Mouse (Mus musculus) embryonic stem cell, embryonic (primary cell): ENCODE data around the gene Sh2d3c.

Experiments
- CTCF ChIA-PET, 4 experiments: fragments of 300-600 bp in 2 of 4; fragments of 350-600 bp in 2 of 4; sonication (Branson Sonifier 250); formaldehyde crosslinking; loops; one replicate each; lab custom pipeline; 2022; ENCODE audit warnings: inconsistent platforms in 2 of 4; lab: Charles Lee
- POLR2A ChIA-PET, 4 experiments: fragments of 300-600 bp in 2 of 4; fragments of 350-600 bp in 2 of 4; sonication (Branson Sonifier 250); formaldehyde crosslinking; loops; one replicate each; lab custom pipeline; 2022; ENCODE audit warnings: antibody characterized with exemption in 4 of 4, inconsistent platforms in 1 of 4; lab: Charles Lee

The Sh2d3c gene

DNA sequence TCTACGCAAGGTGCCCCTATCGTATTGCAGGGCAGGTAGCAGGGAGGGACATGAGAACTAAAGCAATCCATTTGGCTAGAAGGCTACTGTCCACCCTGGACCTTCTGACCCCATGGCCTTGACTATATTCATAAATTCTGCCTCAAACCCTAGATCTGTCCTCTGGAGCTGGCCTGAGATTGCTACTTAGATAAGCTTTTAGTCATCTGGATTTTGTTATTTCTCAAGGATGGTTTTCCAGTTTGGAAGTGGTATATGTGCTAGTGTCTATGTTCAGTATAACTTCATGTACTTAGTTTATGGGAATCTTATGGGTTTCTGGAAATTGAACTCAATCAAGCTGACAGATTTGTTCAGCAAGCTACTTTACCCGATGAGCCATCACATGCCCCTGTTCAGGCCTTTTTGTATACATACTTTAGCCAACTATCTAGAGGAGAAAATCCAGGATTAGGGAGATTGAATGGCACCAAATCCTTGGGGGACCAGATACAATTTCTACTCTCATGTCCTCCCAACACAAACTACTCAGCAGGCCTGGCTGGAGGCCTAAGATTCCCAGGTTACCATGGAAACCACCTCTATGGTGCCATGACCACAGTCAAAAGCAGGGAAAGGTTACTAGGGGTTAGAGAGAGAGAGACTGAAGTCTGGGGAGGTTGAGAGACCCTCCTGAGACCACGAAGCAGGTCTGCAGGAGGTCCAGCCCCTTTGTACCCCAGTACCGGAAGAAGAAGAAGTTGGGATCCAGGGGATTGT lies 48.7 kb downstream of the Sh2d3c start:
- POLR2A ChIA-PET = interaction anchor here in 1 of 4 experiments (1.0 to 4.3 kb wide), 5 partner anchors 13 to 108 kb away, joined by 3 to 28 read pairs (median 3); partner anchors contain the start of gene Tor2a
- CTCF ChIA-PET = interaction anchor here in 3 of 4 experiments (1.2 to 2.2 kb wide), 8 partner anchors 8 to 90 kb away, joined by 3 to 7 read pairs (median 5); partner anchors contain the start of gene Tor2a (in 3 of the 3)

DNA sequence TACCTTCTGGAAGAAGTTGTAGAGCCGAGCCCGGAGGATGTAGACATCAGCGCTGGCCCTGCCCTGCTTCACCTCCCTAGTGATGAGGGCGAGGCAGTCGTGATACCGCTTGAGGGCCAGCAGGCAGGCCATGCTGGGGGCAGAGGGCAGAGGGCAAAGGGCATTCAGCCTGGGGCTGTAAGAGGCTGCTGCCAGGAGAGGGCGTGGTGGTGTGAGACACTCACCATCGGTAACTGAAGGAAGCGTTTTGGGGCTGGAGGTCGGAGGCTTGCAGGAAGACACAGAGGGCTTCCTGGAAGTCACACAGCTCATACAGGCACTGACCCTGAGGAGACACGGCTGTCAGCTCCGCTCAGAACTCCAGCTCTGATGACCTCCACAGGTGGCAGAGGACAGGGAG lies 51.0 kb downstream of the Sh2d3c start:
- CTCF ChIA-PET = interaction anchor here (0.5 to 2.1 kb wide), 15 partner anchors 9 to 807 kb away, joined by 3 to 12 read pairs (median 4); partner anchors contain the start of genes Tor2a (in 2 of the 4) and Slc2a8 (in 1 of the 4)
- POLR2A ChIA-PET = interaction anchor here in 2 of 4 experiments (0.6 to 1.3 kb wide), 9 partner anchors 8 to 810 kb away, joined by 3 to 8 read pairs (median 3); partner anchors contain the start of genes Cdk9 (in 1 of the 2) and St6galnac4 (in 1 of the 2)

DNA sequence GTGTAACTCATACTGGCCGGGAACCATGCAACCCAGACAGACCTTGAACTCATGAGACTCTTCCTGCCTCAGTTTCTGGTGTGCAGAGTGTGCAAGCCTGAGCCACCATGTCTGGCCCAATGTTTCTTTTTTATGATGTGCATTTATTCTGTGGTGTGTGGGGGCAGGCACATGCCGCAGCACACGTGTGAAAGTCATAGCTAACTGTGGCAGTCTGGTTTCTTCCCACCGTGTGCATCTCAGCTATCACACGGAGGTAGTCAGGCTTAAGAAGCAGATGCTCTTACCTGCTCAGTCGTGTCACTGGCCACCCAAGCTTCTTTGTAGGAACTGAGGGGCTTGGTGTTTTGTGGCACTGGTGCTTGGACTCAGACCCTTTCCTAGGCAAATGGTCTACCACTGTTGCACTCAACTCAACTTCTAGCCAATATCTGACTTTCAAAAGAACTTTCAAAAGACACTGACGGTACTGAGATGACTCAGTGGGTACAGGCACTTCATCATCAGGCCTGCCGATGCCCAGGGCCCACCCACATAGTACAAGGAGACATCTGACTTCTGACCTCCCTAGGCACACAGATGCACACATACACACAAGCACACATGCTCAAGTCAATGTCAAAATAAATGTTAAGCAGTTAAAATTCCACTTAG lies 51.9 kb downstream of the Sh2d3c start:
- POLR2A ChIA-PET = interaction anchor here in 1 of 4 experiments (1.0 to 1.3 kb wide), 3 partner anchors 26 to 185 kb away, joined by 3 to 5 read pairs (median 5); partner anchors contain the start of gene St6galnac4
- CTCF ChIA-PET = interaction anchor here (0.5 to 2.1 kb wide), 6 partner anchors 15 to 135 kb away, joined by 3 to 12 read pairs (median 3); partner anchors contain the start of gene Tor2a (in 1 of the 4)

- CTCF ChIA-PET = interaction anchor here in 3 of 4 experiments (0.5 to 2.5 kb wide), 15 partner anchors 11 to 192 kb away, joined by 3 to 7 read pairs (median 4); partner anchors contain the start of gene Tor2a (in 2 of the 3)
- POLR2A ChIA-PET = interaction anchor here in 3 of 4 experiments (0.5 to 1.8 kb wide), 22 partner anchors 8 to 852 kb away, joined by 3 to 6 read pairs (median 4); partner anchors contain the start of genes Lrsam1 (in 3 of the 3), Rpl12 (in 3 of the 3) and Tor2a (in 1 of the 3)
Measured at GRCm38 (mm10) chr2:32775359-32776074, 54.7 kb downstream of the Sh2d3c start, which contains the start of the genes Ttc16 and Ptrh1. Gene Ttc16 (minus strand): TSS chr2:32775633. Gene Ptrh1 (plus strand): TSS chr2:32775786.

- POLR2A ChIA-PET = interaction anchor here in 3 of 4 experiments (0.6 to 1.5 kb wide), 7 partner anchors 9 to 132 kb away, joined by 3 to 6 read pairs (median 3); partner anchors contain the start of gene Eng (in 1 of the 3)
- CTCF ChIA-PET = interaction anchor here in 1 of 4 experiments (1.7 to 1.8 kb wide), 2 partner anchors 68 to 83 kb away, joined by 5 to 7 read pairs; no protein-coding TSS in a partner anchor
Measured at GRCm38 (mm10) chr2:32776192-32776591, 55.3 kb downstream of the Sh2d3c start.

DNA sequence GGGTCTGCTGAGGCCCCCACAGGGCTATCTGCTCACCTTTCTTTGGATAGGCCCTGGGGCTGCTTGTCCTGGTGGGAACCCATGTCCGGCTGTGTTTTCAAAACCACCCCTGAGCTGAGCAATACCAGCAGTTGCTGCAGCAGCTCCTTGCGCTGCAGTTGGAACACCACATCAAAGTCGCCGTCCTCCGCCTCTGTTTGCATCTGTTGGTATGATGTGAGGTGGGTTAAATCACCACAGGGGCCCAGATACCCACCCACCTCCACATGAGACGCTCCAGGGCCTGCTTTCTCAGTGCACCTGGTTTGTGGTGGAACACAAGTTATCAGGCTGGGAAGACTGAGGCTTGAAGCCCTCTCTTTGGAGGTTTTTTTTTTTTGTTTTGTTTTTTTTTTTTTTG lies 57.2 kb downstream of the Sh2d3c start:
- CTCF ChIA-PET = interaction anchor here (0.5 to 5.2 kb wide), 17 partner anchors 8 to 624 kb away, joined by 3 to 98 read pairs (median 8); partner anchors contain the start of gene Tor2a (in 1 of the 4)
- POLR2A ChIA-PET = interaction anchor here in 2 of 4 experiments (0.9 to 2.3 kb wide), 7 partner anchors 21 to 184 kb away, joined by 3 to 6 read pairs (median 3); partner anchors contain the start of genes Lrsam1 (in 1 of the 2), Rpl12 (in 1 of the 2) and Tor2a (in 1 of the 2)

GRCm38 (mm10) chr2:32779131-32779530 lies 58.3 kb downstream of the Sh2d3c start:
- ChIA-PET CTCF (interaction anchor here (0.5 to 5.2 kb wide), 72 partner anchors 9 to 623 kb away, joined by 3 to 98 read pairs (median 4); partner anchors contain the start of genes Tor2a (in 3 of the 4), Cdk9 (in 1 of the 4) and Garnl3 (in 1 of the 4)), POLR2A (interaction anchor here in 3 of 4 experiments (0.7 to 2.3 kb wide), 22 partner anchors 16 to 184 kb away, joined by 3 to 9 read pairs (median 3); partner anchors contain the start of genes Lrsam1 (in 2 of the 3), Rpl12 (in 2 of the 3), Cdk9 (in 1 of the 3) and Tor2a (in 1 of the 3))

- POLR2A ChIA-PET = interaction anchor here in 3 of 4 experiments (0.7 to 2.3 kb wide), 13 partner anchors 8 to 182 kb away, joined by 3 to 10 read pairs (median 4); partner anchors contain the start of genes Lrsam1 (in 3 of the 3) and Rpl12 (in 3 of the 3)
- CTCF ChIA-PET = interaction anchor here (0.5 to 5.2 kb wide), 45 partner anchors 8 to 570 kb away, joined by 3 to 98 read pairs (median 5); partner anchors contain the start of genes Tor2a (in 2 of the 4) and Pip5kl1 (in 1 of the 4)
Measured at GRCm38 (mm10) chr2:32779714-32780113, 58.9 kb downstream of the Sh2d3c start.

DNA sequence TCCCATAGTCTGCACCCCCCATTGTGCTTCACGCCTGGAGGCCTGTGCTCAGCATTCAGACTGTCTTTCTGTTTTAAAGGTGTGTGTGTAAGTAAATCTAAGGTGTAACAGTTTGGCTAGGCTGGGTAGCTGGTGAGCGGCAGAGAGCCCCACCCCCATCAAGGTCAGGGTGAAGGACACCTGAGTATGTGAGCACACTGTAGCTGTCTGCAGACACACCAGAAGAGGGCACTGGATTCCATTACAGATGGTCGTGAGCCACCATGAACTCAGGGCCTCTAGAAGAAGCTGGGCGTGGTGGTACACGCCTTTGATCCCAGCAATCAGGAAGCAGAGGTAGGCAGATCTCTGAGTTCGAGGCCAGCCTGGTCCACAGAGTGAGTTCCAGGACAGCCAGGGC lies 60.9 kb downstream of the Sh2d3c start:
- ChIA-PET CTCF (interaction anchor here (0.7 to 5.2 kb wide), 43 partner anchors 10 to 682 kb away, joined by 3 to 98 read pairs (median 5); partner anchors contain the start of genes Tor2a (in 2 of the 4) and 9430097D07Rik (in 1 of the 4)), POLR2A (interaction anchor here (0.5 to 2.1 kb wide), 27 partner anchors 11 to 676 kb away, joined by 3 to 14 read pairs (median 3); partner anchors contain the start of genes Tor2a (in 2 of the 4), Cdk9 (in 1 of the 4), Fpgs (in 1 of the 4) and Garnl3 (in 1 of the 4))

- CTCF ChIA-PET = interaction anchor here (0.6 to 2.8 kb wide), 10 partner anchors 13 to 209 kb away, joined by 3 to 9 read pairs (median 3); partner anchors contain the start of gene Pip5kl1 (in 1 of the 4)
- POLR2A ChIA-PET = interaction anchor here in 2 of 4 experiments (0.5 to 2.6 kb wide), 9 partner anchors 10 to 1978 kb away, joined by 3 to 9 read pairs (median 4); partner anchors contain the start of genes Lrsam1 (in 1 of the 2) and Rpl12 (in 1 of the 2)
Measured at GRCm38 (mm10) chr2:32784048-32784681, 63.3 kb downstream of the Sh2d3c start, which contains the start of gene Cfap157. Gene Cfap157 (minus strand): TSS chr2:32784428.

DNA sequence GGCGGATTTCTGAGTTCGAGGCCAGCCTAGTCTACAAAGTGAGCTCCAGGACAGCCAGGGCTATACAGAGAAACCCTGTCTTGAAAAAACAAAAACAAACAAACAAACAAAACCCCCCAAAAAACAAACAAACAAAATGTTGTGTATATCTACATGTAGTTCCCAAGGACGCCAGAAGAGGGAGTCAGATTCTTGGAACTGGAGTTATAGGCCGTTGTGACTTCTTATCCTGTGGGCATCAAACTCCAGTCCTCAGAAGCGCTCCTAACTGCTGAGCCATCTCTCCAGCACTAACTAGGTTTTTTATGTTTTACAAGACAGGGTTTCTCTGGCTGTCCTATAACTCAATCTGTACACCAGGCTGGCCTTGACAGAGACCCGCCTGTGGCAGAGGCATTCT lies 66.3 kb downstream of the Sh2d3c start:
- POLR2A ChIA-PET = interaction anchor here in 3 of 4 experiments (0.6 to 2.9 kb wide), 17 partner anchors 13 to 471 kb away, joined by 3 to 11 read pairs (median 3); partner anchors contain the start of gene Dpm2 (in 1 of the 3)

GRCm38 (mm10) chr2:32788581-32788980 lies 67.7 kb downstream of the Sh2d3c start:
- ChIA-PET POLR2A (interaction anchor here in 2 of 4 experiments (1.1 to 2.9 kb wide), 7 partner anchors 9 to 218 kb away, joined by 3 to 11 read pairs (median 3); partner anchors contain the start of gene Dpm2 (in 1 of the 2)), CTCF (interaction anchor here in 3 of 4 experiments (1.0 to 4.4 kb wide), 11 partner anchors 9 to 140 kb away, joined by 3 to 24 read pairs (median 8); partner anchors contain the start of gene Tor2a (in 1 of the 3))

More for the DNA sequence above, 66.3 kb downstream of the Sh2d3c start:
- CTCF ChIA-PET = interaction anchor here (0.6 to 4.4 kb wide), 40 partner anchors 8 to 504 kb away, joined by 3 to 24 read pairs (median 4); partner anchors contain the start of gene Tor2a (in 1 of the 4)

DNA sequence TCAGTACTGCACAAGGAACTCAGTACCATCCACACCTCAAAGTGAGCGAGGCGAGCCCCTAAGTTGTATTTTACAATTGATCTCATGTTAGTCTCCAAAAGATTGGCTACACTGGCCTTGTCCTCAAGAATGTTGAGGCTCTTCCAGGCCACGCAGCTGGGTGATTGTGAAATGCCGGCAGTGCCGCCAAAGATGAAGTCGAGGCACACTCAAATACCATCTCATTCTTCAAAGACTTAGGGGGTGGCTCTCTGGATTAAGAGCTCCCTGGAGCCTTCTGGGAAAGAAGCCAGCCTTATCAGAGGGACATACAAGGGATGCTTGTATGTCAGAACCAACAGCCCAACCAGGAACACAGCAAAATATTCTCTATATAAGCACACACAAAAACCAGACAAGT lies 70.4 kb downstream of the Sh2d3c start:
- CTCF ChIA-PET = interaction anchor here in 2 of 4 experiments (0.6 to 0.7 kb wide), 2 partner anchors 30 to 66 kb away, joined by 3 read pairs; no protein-coding TSS in a partner anchor
- POLR2A ChIA-PET = interaction anchor here in 1 of 4 experiments (1.5 kb wide), 1 partner anchor 13 kb away, joined by 4 read pairs; no protein-coding TSS in a partner anchor

DNA sequence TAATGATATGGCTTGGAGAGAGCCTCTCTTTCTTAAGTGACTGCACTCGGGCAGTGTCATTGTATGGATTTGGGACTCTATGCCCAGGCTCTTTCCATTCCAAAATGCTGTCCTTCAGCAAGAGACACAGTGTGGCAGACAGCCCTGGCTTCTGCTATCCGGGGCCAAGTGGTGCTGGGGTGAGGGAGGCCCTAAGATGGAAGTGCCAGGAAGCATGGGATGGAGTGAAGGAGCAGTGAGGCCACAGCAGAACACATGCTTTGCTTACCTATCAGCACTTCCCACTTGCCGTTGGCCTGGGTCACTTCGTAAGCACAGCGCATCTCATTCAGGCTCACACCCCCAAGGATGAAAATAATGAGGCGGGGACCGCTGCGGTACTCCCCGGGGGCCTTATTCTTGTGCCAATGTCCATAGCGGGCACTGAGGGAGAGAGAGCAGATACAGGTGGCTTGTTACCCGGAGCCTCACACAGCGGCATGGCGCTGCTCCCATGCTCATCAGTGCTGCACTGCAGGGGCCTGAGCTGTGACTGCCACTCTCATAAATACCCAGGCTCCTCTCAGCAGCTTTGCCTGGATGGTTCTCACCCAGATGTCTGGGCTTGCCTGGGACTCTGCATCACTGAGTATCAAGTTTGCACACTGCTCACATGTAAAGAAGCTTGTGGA lies 75.0 kb downstream of the Sh2d3c start:
- ChIA-PET POLR2A (interaction anchor here in 1 of 4 experiments (0.8 to 1.6 kb wide), 3 partner anchors 11 to 168 kb away, joined by 3 read pairs; no protein-coding TSS in a partner anchor), CTCF (interaction anchor here in 2 of 4 experiments (0.7 to 1.4 kb wide), 3 partner anchors 17 to 391 kb away, joined by 3 to 4 read pairs (median 3); partner anchors contain the start of gene Tor2a (in 1 of the 2))
